Mouse (Mus musculus) testis, adult 2 months (tissue): ENCODE data around the gene 1810046K07Rik. TPM values are rescaled to one million over a fixed set of nuclear protein-coding genes. Genes with fewer than 3 reads are reported as not detected.

Experiments
- H3K27ac ChIP-seq: fragments of 200-500 bp; 2 replicates; pipeline ENCODE4 v1.5.1; 2012; ENCODE audit warnings: low read depth, low read length; ENCODE audit not compliant: control insufficient read depth, insufficient read depth
- H3K27me3 ChIP-seq: fragments of 200-500 bp; 2 replicates; pipeline ENCODE4 v1.6.1; 2012; ENCODE audit warnings: mild to moderate bottlenecking, low read length, moderate library complexity; ENCODE audit not compliant: control insufficient read depth, insufficient read depth
- H3K36me3 ChIP-seq: fragments of 200-500 bp; 2 replicates; pipeline ENCODE4 v1.6.1; 2012; ENCODE audit warnings: mild to moderate bottlenecking, low read length; ENCODE audit not compliant: control insufficient read depth, insufficient read depth
- H3K4me1 ChIP-seq: fragments of 200-500 bp; 2 replicates; pipeline ENCODE4 v1.6.1; 2012; ENCODE audit warnings: low read length; ENCODE audit not compliant: control insufficient read depth, insufficient read depth
- H3K4me3 ChIP-seq: fragments of 200-500 bp; 2 replicates; pipeline ENCODE4 v1.5.1; 2012; ENCODE audit warnings: low read depth, mild to moderate bottlenecking, low read length, moderate library complexity, mixed read lengths; ENCODE audit not compliant: control insufficient read depth
- CTCF ChIP-seq: fragments of 200-500 bp; IDR thresholded peaks from 2 replicates; pipeline ENCODE4 v1.5.1; 2012; ENCODE audit warnings: low read depth, mild to moderate bottlenecking, inconsistent platforms, low read length, moderate library complexity; ENCODE audit not compliant: control insufficient read depth, insufficient read depth, insufficient replicate concordance
- POLR2A ChIP-seq: fragments of 200-500 bp; IDR thresholded peaks from 2 replicates; pipeline ENCODE4 v1.6.1; 2012; ENCODE audit warnings: low read depth, mild to moderate bottlenecking, inconsistent platforms, low read length, moderate library complexity; ENCODE audit not compliant: control insufficient read depth
- polyA plus RNA-seq: library from polyadenylated mRNA; depleted of rRNA; stranded (reverse); fragments of >200 nt; gene quantifications from 2 replicates; pipeline ENCODE4 v1.2.3, GENCODE M21; 2012; rRNA removed

The 1810046K07Rik gene
- polyA plus RNA-seq, 1 experiment: 3.1 TPM

DNA sequence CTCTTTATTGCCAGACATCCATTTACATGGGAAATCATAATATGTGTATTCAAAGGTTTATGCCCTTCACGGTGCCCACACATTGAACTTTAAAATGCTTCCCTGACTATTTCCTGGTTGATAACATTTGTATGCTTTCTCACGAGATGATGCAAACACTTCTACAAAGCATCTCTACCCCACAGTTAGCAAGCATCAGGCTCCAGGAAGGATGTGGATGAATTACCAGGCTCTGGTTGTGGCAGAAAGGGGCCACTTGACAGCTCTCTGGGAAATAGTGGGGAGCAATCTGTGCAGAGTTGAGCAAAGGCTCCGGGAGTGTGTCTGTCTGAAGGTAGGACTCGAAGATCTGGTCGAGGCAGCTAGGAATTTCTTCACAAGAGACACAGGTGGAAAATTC is 56.6 kb downstream of the 1810046K07Rik start:
- no peaks in the 10 kb centered on the region for H3K4me1 ChIP-seq
- TF ChIP-seq POLR2A: no peak
- no peak for TF ChIP-seq CTCF
- H3K36me3 ChIP-seq: no peaks in the 10 kb centered on the region
- no peak overlapping the region for H3K4me3 ChIP-seq
- no peak overlapping the region for H3K27ac ChIP-seq
- no peaks in the 10 kb centered on the region for H3K27me3 ChIP-seq

DNA sequence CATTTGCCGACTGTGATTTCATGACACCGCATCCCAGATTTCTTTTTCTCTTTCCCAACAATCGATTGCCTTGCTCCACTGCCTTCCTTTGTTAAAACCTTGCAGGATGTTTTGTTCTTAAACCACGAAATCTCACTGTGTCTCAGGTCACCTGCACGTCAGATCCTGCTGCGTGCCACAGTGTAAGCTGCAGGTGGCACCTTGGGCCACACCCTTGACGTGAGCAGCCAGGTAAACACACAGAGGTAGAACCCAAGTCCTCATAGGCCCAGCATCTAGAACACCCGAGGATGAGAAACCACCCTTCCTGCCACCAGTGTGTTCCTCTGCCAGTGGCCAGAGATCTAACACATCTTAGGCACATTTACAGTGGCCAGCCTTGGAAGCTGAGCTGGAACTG is 57.6 kb downstream of the 1810046K07Rik start:
- H3K4me3 ChIP-seq: no peak overlapping the region
- H3K36me3 ChIP-seq: no peaks in the 10 kb centered on the region
- no peaks in the 10 kb centered on the region for H3K4me1 ChIP-seq

DNA sequence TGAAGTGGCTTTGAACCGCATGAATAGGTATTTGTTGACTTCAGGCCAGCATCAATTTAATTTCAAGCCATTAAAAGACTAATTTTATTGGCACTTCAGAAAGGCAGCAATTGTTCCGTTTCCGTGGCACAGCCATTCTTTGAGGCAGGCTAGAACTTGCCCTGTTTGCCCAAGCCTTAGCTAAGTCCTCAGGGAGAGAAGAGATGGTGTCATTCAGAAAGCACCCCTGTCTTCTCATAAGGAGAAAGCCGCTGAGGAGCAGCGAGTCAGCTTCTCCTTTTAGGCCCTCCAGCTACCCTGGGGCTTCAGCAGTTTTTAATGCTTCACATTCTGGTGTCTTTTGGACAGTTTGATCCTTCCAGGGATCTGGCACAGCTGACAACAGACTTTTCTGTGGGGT is 59.9 kb downstream of the 1810046K07Rik start:
- Histone ChIP-seq H3K4me3 (no peak overlapping the region), H3K27ac (no peak overlapping the region), H3K36me3 (no peaks in the 10 kb centered on the region), H3K4me1 (no peaks in the 10 kb centered on the region), H3K27me3 (no peaks in the 10 kb centered on the region)
- no peak for TF ChIP-seq POLR2A
- no peak for TF ChIP-seq CTCF

More for the DNA sequence above, 57.6 kb downstream of the 1810046K07Rik start:
- Histone ChIP-seq H3K27ac (no peak overlapping the region), H3K27me3 (no peaks in the 10 kb centered on the region)
- TF ChIP-seq POLR2A (no peak), CTCF (no peak)

DNA sequence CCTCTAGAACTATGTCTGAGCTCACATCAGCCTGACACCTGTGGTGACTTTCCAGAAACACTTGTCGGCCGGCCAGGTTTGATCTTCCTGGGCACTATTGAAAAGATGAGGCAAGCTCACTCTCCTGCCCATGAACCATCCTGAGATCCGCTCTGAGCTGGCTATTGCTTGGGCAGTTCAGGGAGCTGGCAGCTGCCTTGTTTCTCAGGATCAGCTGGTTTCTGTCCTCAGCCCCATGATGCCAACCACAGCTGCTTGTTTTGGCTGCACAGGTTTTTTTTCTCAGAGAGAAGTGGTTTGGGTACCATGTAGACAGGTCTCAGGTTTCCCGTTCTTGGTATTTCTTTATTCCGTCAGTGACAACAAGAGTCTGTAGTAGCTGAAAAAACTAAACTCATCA is 70.3 kb downstream of the 1810046K07Rik start:
- no peak overlapping the region for H3K4me3 ChIP-seq
- no peak for TF ChIP-seq CTCF
- TF ChIP-seq POLR2A: no peak
- no peaks in the 10 kb centered on the region for H3K27me3 ChIP-seq
- H3K4me1 ChIP-seq: peaks cover 8% of the 10 kb centered on the region
- no peak overlapping the region for H3K27ac ChIP-seq
- no peaks in the 10 kb centered on the region for H3K36me3 ChIP-seq

DNA sequence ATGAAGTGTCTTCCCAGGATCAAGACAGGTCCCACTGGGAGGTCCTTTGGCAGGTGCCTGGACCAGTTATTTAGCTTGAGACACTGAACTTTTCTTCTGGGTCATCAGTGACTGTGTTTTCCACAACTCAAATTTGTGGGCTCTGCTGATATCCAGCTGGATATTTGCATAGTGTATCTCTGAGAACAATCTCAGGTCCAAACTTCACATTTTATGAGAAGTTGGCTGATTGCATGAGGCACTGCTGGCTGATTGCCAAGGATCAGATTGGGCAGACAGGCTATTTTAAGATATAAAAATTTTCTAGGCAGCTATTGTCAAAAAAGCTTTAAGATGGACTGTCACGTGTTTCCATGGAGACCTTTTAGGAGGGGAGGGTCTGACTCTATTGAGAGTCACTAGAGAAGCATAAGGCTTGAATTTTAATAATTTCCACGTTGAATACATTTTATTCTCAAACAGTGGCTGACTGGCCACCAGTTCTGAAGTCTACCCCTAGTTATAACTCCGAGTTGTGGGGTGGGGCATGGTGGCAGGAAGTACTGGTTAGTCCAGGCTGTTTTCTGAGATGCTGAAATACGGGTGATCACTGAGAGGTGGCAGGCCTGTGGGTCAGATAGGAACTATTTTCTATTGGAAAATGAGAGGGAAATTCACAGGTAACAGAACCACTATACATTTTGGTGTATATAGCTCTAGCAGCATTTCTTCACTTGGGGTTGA is 71.8 kb downstream of the 1810046K07Rik start:
- Histone ChIP-seq H3K27ac (no peak overlapping the region), H3K36me3 (no peaks in the 10 kb centered on the region), H3K4me3 (no peak overlapping the region), H3K4me1 (no peaks in the 10 kb centered on the region), H3K27me3 (no peaks in the 10 kb centered on the region)
- TF ChIP-seq CTCF (no peak), POLR2A (no peak)

Other genes starting within 250 kb of the 1810046K07Rik start
- 39.0 and 40.5 TPM in 2 replicates for gene 4833427G06Rik, start 226.8 kb downstream of the 1810046K07Rik start, polyA plus RNA-seq
- gene Gm32742, start 163.4 kb downstream of the 1810046K07Rik start, polyA plus RNA-seq: 0.01 TPM in 2 replicates
- 0.48 and 0.52 TPM in 2 replicates for gene Pou2af1, start 115.2 kb downstream of the 1810046K07Rik start, polyA plus RNA-seq
- gene Colca2, start 50.3 kb downstream of the 1810046K07Rik start, polyA plus RNA-seq: 4.8 and 7.2 TPM in 2 replicates